Mouse (Mus musculus) ES-CJ7 (cell line): ENCODE results near the gene Dnajc13.

Experiments
- DNase-seq: peaks from one replicate; pipeline ENCODE4 v3.0.0; 2011; ENCODE audit warnings: low read depth, low spot score

The Dnajc13 gene

DNA sequence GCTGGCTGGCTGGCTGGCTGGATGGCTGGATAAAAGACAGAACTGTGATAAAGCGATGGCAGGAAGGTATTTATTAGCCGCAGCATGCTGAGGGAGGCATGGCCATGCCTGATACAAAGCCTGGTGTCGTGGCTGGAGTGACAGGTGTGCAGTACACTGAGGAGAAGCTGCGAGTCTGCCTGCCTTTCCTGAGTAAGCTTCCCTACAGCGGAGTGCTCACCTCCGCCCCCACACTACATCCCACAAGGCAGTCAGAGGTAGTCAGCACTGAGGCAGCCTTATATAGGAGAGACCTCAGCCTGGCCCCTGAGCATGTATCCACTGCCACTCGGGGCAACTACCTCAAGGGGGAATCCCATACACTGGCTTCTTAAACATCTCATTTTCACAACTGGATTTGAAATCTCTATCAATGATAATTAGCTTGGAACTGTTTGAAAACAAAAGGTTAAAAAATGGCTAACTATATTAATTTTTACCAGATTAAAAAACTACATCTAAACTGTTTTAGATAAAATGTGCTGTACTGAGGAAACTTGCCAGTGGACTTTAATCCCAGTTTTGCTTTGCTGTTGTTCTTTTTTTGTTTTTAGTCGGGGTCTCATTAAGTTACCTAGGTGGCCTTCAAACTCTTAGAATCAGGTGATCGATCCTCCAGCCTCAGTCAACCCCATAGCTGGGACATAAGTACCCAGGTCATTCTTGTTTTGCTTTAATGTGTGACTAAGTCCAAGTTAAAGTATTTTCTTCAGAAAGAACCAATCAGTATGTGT is 8.1 kb downstream of the Dnajc13 start:
- DNase-seq, result no peak

DNA sequence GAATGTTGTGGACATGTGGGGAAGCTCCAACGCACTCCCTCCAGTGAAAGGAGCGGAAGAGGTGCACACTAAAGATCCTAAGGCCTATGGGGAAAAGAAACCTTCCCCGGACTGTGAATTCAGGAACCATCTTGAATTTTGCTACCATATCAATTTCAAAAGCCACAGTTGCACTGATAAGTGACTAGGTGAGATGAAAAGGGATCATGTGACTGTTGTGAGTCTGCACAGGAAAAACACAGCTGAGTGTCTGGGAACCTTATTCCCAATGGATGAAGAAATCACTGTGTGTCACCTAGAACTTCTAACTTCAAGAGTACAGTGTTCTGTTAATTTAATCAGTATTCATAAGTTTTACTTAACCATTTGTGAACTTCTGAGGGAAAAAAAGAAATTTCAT is 10.1 kb downstream of the Dnajc13 start:
- no peak for DNase-seq

GRCm38 (mm10) chr9:104251687-104252086 is 11.0 kb downstream of the Dnajc13 start:
- no peak for DNase-seq

DNA sequence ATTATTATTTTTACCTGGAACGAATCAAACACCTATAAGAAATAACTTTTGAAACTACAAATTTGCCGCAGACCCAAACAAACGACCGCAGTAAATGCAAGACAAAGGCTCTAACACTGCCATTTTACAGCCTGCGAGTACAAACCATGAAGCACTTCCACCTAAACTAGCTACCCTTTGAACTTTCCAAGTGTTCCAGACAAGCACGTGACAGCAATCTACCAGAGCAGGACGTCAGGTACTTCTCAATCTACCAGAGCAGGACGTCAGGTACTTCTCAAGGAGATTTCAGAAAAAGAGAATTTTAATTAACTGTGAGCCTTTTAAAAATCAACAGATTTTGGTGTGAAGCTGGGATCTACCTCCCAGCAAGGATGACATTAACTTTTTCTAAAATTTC is 11.6 kb downstream of the Dnajc13 start:
- DNase-seq, result no peak

DNA sequence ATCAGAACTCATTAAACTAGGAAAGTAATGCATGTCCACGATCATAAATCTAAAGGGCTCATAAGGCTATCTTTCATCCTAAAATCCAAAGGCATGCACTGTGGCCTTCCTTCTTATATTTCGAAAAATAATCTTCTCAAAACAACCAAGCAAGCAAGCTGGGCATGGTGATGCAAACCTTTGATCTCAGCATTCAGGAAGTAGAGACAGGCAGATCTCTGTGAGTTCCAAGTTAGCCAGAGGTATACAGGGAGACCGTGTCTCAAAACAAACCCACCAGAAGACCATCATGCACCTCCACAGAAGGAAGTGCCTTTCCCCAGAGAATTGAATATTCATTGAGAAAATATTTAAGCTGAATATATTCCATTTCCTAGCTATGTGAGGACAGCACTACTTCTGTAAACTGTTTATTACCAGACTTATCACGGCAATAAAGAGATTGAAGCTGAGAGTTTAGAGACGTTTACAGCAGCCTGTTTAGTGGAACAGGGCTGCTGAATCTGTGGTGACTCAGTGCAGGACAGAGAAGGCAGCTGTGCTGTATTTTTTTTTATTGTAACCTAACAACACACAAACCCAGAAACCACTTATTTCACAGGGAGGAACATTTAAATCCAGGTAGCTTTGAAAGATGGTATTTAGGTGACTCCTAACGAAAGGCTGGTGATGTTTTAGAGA is 15.3 kb downstream of the Dnajc13 start:
- DNase-seq, result no peak

- DNase-seq, result no peak
These were observed 18.8 kb downstream of the Dnajc13 start for GRCm38 (mm10) chr9:104243799-104244466.

GRCm38 (mm10) chr9:104240146-104240545 is 22.6 kb downstream of the Dnajc13 start:
- DNase-seq, result no peak

GRCm38 (mm10) chr9:104239076-104239475 is 23.7 kb downstream of the Dnajc13 start:
- no peak for DNase-seq

DNA sequence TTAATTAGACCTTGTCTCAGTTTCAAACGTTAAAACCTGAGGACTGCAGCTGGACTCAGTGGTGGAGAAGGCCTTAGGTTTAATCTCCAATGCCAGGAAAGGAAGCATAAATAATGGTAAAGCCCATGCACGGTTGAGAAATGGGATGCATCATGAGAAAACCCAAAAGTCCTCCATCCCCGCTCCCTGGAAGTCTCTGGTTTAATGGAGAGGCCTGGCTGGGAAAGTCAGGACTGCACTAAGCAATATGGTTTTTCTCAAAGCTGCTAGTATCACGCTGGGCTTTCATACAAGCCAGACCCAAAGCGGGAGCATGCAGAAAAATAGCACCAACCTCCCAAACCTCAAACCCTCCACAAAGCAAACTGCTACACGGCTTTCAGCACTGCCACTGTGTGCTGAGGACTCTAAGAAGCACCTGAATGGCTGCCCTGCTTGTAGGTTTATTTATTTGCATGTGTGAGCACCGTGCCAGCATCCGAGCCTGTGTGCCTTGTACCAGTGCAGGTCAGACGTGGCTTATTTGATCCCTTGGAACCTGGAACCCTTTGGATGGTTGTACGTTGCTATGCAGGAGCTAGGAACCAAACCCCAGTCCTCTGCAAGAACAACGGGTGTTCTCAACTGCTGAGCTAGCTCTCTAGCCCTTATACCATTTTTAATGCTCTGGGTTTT is 26.3 kb downstream of the Dnajc13 start:
- DNase-seq, result no peak

- DNase-seq, result no peak
These were observed 27.0 kb downstream of the Dnajc13 start for GRCm38 (mm10) chr9:104235751-104236150.

DNA sequence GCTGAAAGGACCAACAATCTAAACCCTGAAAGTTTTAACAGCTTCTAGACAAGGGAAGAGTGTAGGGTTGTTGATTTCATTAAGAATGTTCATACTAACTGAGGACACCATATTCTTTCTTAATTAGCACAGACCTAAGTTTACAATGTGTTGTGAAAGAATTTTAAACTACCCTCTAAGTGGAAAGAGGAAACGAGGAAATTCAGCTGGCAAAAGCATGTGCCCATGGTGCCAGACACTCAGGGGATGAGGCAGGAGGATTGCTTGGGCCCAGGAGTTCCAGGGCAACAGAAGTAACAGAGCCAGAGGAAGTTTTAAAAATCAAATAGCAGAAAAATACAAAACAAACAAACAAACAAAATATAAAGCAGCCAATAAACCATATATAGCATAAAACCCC is 28.9 kb downstream of the Dnajc13 start:
- no peak for DNase-seq

GRCm38 (mm10) chr9:104233060-104233459 is 29.7 kb downstream of the Dnajc13 start:
- DNase-seq, result no peak

- DNase-seq, result no peak
These were observed 30.7 kb downstream of the Dnajc13 start for GRCm38 (mm10) chr9:104232004-104232403.

- DNase-seq, result no peak
These were observed 51.3 kb downstream of the Dnajc13 start for GRCm38 (mm10) chr9:104211402-104211801.

DNA sequence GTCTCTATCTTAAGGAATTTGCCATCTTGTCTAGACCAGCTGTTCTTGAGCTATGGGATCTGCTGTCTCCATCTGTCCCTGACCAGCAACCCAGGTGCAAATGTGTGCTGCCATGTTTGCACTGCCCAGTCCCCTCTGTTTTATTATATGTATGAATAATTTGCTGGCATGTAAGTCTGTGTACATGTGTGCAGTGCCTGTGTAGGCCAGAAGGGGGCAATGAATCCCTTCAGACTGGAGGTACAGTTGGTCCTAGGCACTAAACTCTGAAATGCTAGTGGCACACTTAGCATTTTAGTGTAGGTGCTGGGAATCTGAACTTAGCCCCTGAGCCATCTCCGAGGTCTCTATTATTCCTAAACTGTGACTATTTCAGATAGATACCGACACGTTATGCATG is 58.9 kb downstream of the Dnajc13 start:
- DNase-seq, result peak; percentile 61

GRCm38 (mm10) chr9:104194528-104194927 is 68.2 kb downstream of the Dnajc13 start:
- no peak for DNase-seq

- no peak for DNase-seq
These were observed 68.8 kb downstream of the Dnajc13 start for GRCm38 (mm10) chr9:104193900-104194299.

DNA sequence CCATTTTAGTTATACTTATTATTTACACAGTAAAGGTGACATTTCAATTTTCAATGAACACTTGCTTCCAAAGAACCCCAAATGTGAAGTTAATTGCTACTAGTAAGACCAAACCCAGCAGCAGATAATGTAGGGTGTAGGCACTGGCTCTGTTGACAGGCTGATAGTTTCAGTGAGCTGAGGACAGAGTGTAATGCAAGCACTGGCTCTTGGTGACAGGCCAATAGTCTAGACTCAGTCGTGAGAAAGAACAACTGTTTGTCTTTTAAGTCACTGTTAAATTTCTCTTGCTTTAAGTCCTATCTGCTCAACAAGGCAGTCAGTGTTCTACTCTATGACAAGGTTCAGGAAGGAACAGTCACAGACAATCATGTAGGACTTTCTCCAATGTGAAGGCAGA is 69.4 kb downstream of the Dnajc13 start:
- DNase-seq, result no peak

DNA sequence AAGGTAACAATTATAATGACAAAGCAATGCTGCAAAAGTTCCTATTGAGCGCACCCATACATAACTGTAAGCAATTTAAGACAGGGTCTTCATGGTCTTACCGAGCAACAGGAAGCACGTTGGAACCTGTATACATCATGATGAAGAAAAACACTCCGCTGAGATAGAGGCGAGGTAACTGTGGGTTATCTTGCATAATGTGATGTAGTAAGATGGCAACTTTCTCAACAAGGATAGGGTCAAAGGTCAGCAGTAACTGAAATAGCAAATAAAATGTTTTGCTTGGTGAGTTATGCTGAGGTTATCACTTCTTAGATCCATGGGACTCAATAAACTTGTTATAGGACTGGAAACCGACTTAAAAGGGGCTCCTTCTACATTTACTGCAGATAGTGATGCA is 70.2 kb downstream of the Dnajc13 start:
- no peak for DNase-seq

DNA sequence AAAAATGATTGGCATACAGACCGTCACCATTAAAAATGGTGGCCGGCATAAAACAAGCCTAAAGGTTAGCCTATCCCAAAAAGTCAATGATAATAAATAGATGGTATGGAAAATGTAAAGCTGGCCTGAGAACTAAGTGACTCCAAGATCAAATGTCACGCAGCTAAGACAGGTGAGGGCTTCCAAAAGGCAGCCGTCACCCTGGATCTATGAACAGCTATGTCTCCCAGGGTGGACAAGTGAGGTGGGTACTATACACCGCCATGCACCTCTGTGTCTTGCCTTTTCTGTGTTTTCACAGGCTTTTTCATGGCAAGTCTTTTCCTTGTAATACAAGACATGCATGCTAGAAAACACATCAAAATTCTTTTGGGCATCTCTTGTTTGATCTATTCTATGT is 73.1 kb downstream of the Dnajc13 start:
- DNase-seq, result no peak

DNA sequence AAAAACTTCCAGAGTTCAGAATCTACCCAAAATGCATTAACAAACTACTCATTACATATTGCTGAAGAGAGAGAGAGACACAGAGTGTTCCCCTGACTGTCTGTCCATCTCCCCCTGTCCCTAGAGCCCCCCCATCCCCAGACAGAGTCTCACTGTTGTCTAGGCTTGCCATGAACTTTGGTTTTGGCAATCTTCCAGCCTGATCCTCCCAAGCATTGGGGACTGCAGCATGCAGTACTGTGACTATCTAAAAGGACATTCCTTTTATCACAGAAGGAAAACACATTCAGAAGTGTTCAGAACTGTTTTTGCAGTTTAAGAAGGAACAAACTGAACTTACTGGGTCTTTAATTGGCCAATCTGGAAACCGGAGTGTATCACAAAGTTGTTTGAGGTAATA is 74.0 kb downstream of the Dnajc13 start:
- no peak for DNase-seq

GRCm38 (mm10) chr9:104187028-104187427 is 75.7 kb downstream of the Dnajc13 start:
- DNase-seq, result no peak
